Mouse (Mus musculus) neural tube, embryonic 13.5 days (tissue): ENCODE measurements around the gene Krt25. TPM values are rescaled to one million over a fixed set of nuclear protein-coding genes. Genes with fewer than 3 reads are reported as not detected.

Experiments used
- ATAC-seq: fragments of 200-750 bp; cut with Nextera tagmentation; 2 replicates; pipeline ENCODE4 v1.8.0; 2017; ENCODE audit warnings: low read depth, mild to moderate bottlenecking, moderate TSS enrichment, moderate library complexity
- H3K27ac ChIP-seq: fragments of 300-500 bp; sonication (generic); replicated peaks from 2 replicates; pipeline ENCODE4 v1.5.1; 2015; ENCODE audit warnings: moderate library complexity, mild to moderate bottlenecking, inconsistent platforms
- H3K27me3 ChIP-seq: fragments of 300-500 bp; sonication (generic); 2 replicates; pipeline ENCODE4 v1.6.1; 2015; ENCODE audit warnings: mild to moderate bottlenecking, inconsistent platforms
- H3K36me3 ChIP-seq: fragments of 300-500 bp; sonication (generic); 2 replicates; pipeline ENCODE4 v1.6.1; 2015; ENCODE audit warnings: mild to moderate bottlenecking, inconsistent platforms
- H3K4me1 ChIP-seq: fragments of 300-500 bp; sonication (generic); replicated peaks from 2 replicates; pipeline ENCODE4 v1.6.1; 2015; ENCODE audit warnings: inconsistent platforms
- H3K4me2 ChIP-seq: fragments of 300-500 bp; sonication (generic); 2 replicates; pipeline ENCODE4 v1.6.1; 2015; ENCODE audit warnings: inconsistent platforms, mild to moderate bottlenecking, moderate library complexity
- H3K4me3 ChIP-seq: fragments of 300-500 bp; sonication (generic); 2 replicates; pipeline ENCODE4 v1.5.1; 2015; ENCODE audit warnings: mild to moderate bottlenecking, inconsistent platforms
- H3K9ac ChIP-seq: fragments of 300-500 bp; sonication (generic); 2 replicates; pipeline ENCODE4 v1.6.1; 2015; ENCODE audit warnings: moderate library complexity, mild to moderate bottlenecking, inconsistent platforms
- H3K9me3 ChIP-seq: fragments of 300-500 bp; sonication (generic); 2 replicates; pipeline ENCODE4 v1.6.1; 2016; ENCODE audit warnings: inconsistent platforms
- WGBS: fragments of 180-500 bp; shearing (Covaris S2); methylation state at CpG from one replicate; pipeline ENCODE4 v1.1.7; 2015; 5-methylcytosine and 5-hydroxymethylcytosine counted together
- polyA plus RNA-seq: library from polyadenylated mRNA; unstranded; fragments of >200 nt; fragmentation: Nextera tagmentation; extraction: Ambion mirVana; gene quantifications from 2 replicates; pipeline ENCODE4 v1.2.1, GENCODE M21; 2015

Gene Krt25
- polyA plus RNA-seq, 1 experiment from 2014 or later: 0.22 TPM

GRCm38 (mm10) chr11:99316543-99316942 is 6.2 kb downstream of the Krt25 start:
- H3K4me2 ChIP-seq: no peak overlapping the region
- H3K4me3 ChIP-seq: no peak overlapping the region
- no peaks in the 10 kb centered on the region for H3K9me3 ChIP-seq
- no peaks in the 10 kb centered on the region for H3K4me1 ChIP-seq
- H3K36me3 ChIP-seq: no peaks in the 10 kb centered on the region
- WGBS: 45% methylated on average over 8 of the region's 8 CpGs
- no peak for ATAC-seq
- no peaks in the 10 kb centered on the region for H3K27me3 ChIP-seq
- H3K27ac ChIP-seq: no peak overlapping the region
- H3K9ac ChIP-seq: no peak overlapping the region

- Histone ChIP-seq H3K4me3 (no peak overlapping the region), H3K9ac (no peak overlapping the region), H3K27ac (no peak overlapping the region), H3K9me3 (no peaks in the 10 kb centered on the region), H3K4me1 (no peaks in the 10 kb centered on the region), H3K4me2 (no peak overlapping the region), H3K36me3 (no peaks in the 10 kb centered on the region), H3K27me3 (no peaks in the 10 kb centered on the region)
- WGBS: 80% methylated on average over 2 of the region's 2 CpGs
- ATAC-seq: no peak
These were observed 8.2 kb downstream of the Krt25 start for GRCm38 (mm10) chr11:99314594-99314993.

GRCm38 (mm10) chr11:99310882-99311281 is 11.9 kb downstream of the Krt25 start:
- Histone ChIP-seq H3K9me3 (no peaks in the 10 kb centered on the region), H3K27me3 (no peaks in the 10 kb centered on the region), H3K4me2 (no peak overlapping the region), H3K9ac (no peak overlapping the region), H3K4me3 (no peak overlapping the region), H3K36me3 (no peaks in the 10 kb centered on the region), H3K4me1 (no peaks in the 10 kb centered on the region), H3K27ac (no peak overlapping the region)
- WGBS: 83% methylated on average over 1 of the region's 1 CpGs
- ATAC-seq: no peak

GRCm38 (mm10) chr11:99307579-99307978 is 15.2 kb downstream of the Krt25 start:
- Histone ChIP-seq H3K4me1 (no peaks in the 10 kb centered on the region), H3K36me3 (no peaks in the 10 kb centered on the region), H3K4me2 (no peak overlapping the region), H3K9me3 (no peaks in the 10 kb centered on the region), H3K27me3 (no peaks in the 10 kb centered on the region), H3K9ac (no peak overlapping the region), H3K4me3 (no peak overlapping the region), H3K27ac (no peak overlapping the region)
- WGBS: 28% methylated on average over 2 of the region's 2 CpGs
- no peak for ATAC-seq

- H3K4me1 ChIP-seq: no peaks in the 10 kb centered on the region
- no peak overlapping the region for H3K4me3 ChIP-seq
- no peaks in the 10 kb centered on the region for H3K36me3 ChIP-seq
- no peaks in the 10 kb centered on the region for H3K27me3 ChIP-seq
- no peaks in the 10 kb centered on the region for H3K9me3 ChIP-seq
- no peak overlapping the region for H3K27ac ChIP-seq
- no peak overlapping the region for H3K4me2 ChIP-seq
- no peak overlapping the region for H3K9ac ChIP-seq
- ATAC-seq: no peak
- 63% methylated on average over 5 of the region's 5 CpGs for WGBS
These were observed 27.7 kb downstream of the Krt25 start for GRCm38 (mm10) chr11:99295039-99295438.

DNA sequence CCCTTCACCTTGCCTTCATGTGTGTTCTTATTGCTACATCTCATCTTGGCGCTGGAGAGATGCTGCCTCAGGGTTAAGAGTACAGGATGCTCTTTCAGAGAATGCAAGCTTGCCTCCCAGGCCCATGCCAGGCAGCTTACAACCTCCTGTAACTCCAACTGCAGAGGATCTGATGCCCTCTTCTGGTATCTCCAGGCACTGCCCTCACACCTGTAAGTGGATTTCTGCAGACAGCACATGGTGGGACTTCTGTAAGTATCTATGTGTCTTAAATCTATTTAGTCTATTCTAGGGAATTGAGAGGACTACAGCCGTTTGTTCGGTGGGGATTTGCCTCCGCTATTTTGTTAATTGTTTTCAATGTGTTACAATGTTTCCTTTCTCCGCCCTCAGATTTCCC is 29.9 kb downstream of the Krt25 start:
- ATAC-seq: no peak
- Histone ChIP-seq H3K4me2 (no peak overlapping the region), H3K9ac (no peak overlapping the region), H3K4me3 (no peak overlapping the region), H3K27me3 (no peaks in the 10 kb centered on the region), H3K9me3 (no peaks in the 10 kb centered on the region), H3K36me3 (no peaks in the 10 kb centered on the region), H3K27ac (no peak overlapping the region), H3K4me1 (no peaks in the 10 kb centered on the region)
- WGBS: 62% methylated on average over 5 of the region's 5 CpGs

DNA sequence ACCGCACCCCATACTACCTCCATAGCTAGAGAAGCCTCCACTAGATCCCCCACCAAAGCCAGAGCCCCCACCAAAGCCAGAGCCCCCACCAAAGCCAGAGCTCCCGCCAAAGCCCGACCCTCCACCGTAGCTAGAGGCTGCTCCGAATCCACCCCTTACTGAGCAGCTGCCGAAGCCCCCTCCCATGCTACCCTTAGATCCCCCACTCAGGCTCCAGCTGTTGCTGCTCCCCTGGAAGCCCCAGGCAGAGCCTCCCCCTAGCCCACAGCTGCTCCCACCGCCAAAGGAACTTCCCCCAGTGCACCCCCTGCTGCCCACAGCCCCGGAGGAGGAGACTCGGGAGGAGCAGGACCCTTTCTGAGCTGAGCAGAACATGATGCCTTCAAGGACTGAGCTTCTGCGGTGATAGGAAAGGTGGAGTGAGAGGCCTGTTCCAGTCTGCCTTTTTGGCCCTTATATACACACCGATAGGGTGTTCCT is 37.9 kb downstream of the Krt25 start, which contains the start of gene Krt24:
Krt24 (minus strand) TSS at position 430 of the 480 bp plus-strand sequence.
- 49% methylated on average over 11 of the region's 11 CpGs for WGBS
- H3K36me3 ChIP-seq: no peaks in the 10 kb centered on the region
- H3K9ac ChIP-seq: no peak within 1 kb of the TSS
- H3K27me3 ChIP-seq: no peaks in the 10 kb centered on the region
- no peak within 1 kb of the TSS for H3K4me3 ChIP-seq
- no peak within 1 kb of the TSS for H3K27ac ChIP-seq
- no peaks in the 10 kb centered on the region for H3K9me3 ChIP-seq
- no peak for ATAC-seq
- H3K4me1 ChIP-seq: peaks cover 11% of the 10 kb centered on the region; the same call in 1 of the 2 replicates
- H3K4me2 ChIP-seq: no peak within 1 kb of the TSS

- 58% methylated on average over 5 of the region's 5 CpGs for WGBS
- H3K9ac ChIP-seq: no peak overlapping the region
- H3K9me3 ChIP-seq: no peaks in the 10 kb centered on the region
- no peak overlapping the region for H3K4me2 ChIP-seq
- no peaks in the 10 kb centered on the region for H3K27me3 ChIP-seq
- no peak for ATAC-seq
- no peak overlapping the region for H3K4me3 ChIP-seq
- no peaks in the 10 kb centered on the region for H3K36me3 ChIP-seq
- no peak overlapping the region for H3K27ac ChIP-seq
- peaks cover 11% of the 10 kb centered on the region; the same call in 1 of the 2 replicates for H3K4me1 ChIP-seq
These were observed 38.7 kb downstream of the Krt25 start for GRCm38 (mm10) chr11:99284011-99284410.

DNA sequence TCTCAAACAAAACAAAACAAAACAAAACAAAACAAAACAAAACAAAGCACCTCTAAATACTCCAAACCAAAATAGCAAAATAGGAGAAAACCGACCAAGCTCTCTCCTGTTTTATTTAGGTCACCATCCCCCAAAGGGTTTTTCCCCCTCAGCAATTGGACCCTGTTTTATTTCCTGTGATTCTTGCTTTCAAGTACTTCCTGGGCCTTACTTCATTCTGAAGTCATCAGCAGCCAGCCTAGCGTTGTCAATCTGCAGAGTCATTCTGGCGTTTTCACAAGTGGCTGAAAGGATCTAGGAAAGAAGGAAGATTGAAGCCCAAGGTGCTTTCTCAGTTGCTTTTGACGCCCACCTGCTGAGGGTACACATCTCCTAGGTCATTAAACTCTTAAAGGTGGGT is 39.4 kb downstream of the Krt25 start:
- Histone ChIP-seq H3K4me3 (no peak overlapping the region), H3K27me3 (no peaks in the 10 kb centered on the region), H3K4me2 (no peak overlapping the region), H3K9me3 (no peaks in the 10 kb centered on the region), H3K27ac (no peak overlapping the region), H3K36me3 (no peaks in the 10 kb centered on the region), H3K4me1 (peaks cover 11% of the 10 kb centered on the region; the same call in 1 of the 2 replicates), H3K9ac (no peak overlapping the region)
- 63% methylated on average over 4 of the region's 4 CpGs for WGBS
- no peak for ATAC-seq

- Histone ChIP-seq H3K27me3 (no peaks in the 10 kb centered on the region), H3K4me3 (no peak overlapping the region), H3K27ac (no peak overlapping the region), H3K4me1 (peaks cover 11% of the 10 kb centered on the region; the same call in 1 of the 2 replicates), H3K9ac (no peak overlapping the region), H3K9me3 (no peaks in the 10 kb centered on the region), H3K4me2 (no peak overlapping the region), H3K36me3 (no peaks in the 10 kb centered on the region)
- WGBS: 85% methylated on average over 9 of the region's 9 CpGs
- ATAC-seq: no peak
These were observed 41.6 kb downstream of the Krt25 start for GRCm38 (mm10) chr11:99281116-99281515.

DNA sequence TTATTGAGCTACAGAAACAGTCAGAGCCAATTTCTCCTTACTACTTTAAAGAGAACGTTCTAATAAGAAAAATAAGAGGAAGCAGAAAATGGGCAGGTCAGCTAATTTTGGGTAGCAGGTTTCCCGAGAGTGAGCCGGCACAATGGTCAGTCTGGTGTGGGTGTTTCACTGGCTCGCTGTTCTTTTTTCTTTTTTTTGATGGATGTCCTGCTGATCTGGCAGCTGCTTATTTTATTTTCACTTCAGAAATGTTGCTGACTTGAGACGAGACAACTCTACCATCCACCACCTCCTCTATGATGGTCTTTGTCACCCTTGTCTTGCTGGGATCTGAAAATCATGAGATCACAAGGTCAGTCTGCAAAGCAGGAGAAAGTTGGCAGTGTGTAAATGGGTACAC is 42.8 kb downstream of the Krt25 start:
- Histone ChIP-seq H3K9ac (no peak overlapping the region), H3K27me3 (no peaks in the 10 kb centered on the region), H3K27ac (no peak overlapping the region), H3K9me3 (no peaks in the 10 kb centered on the region), H3K4me1 (peaks cover 11% of the 10 kb centered on the region; the same call in 1 of the 2 replicates), H3K4me2 (no peak overlapping the region), H3K36me3 (no peaks in the 10 kb centered on the region), H3K4me3 (no peak overlapping the region)
- WGBS: 69% methylated on average over 5 of the region's 5 CpGs
- ATAC-seq: no peak

DNA sequence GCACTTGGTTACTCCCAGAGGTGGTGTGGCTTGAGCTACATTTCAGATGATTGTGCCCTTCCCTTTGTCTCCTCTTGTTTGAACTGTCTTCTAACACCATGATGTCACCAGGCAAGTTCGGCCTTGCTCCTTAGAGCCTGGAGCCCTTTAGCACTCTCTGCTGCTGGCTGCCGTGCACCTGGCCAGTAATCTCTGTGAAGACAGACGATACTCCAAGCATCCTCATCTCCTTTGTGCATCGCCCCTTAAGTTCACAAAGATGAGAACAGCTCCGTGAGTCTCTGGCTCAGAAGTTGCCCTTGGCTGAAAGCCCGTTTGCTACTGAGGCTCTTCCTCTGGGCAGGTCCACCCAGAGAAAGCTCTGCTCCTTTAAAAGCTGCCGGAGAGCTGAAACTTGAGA is 46.0 kb downstream of the Krt25 start:
- H3K9ac ChIP-seq: no peak overlapping the region
- no peaks in the 10 kb centered on the region for H3K9me3 ChIP-seq
- H3K4me2 ChIP-seq: no peak overlapping the region
- H3K4me3 ChIP-seq: no peak overlapping the region
- no peaks in the 10 kb centered on the region for H3K4me1 ChIP-seq
- no peaks in the 10 kb centered on the region for H3K27me3 ChIP-seq
- WGBS: 67% methylated on average over 7 of the region's 7 CpGs
- H3K36me3 ChIP-seq: no peaks in the 10 kb centered on the region
- no peak overlapping the region for H3K27ac ChIP-seq
- no peak for ATAC-seq

- no peak overlapping the region for H3K4me2 ChIP-seq
- no peaks in the 10 kb centered on the region for H3K27me3 ChIP-seq
- no peaks in the 10 kb centered on the region for H3K36me3 ChIP-seq
- H3K27ac ChIP-seq: no peak overlapping the region
- H3K4me3 ChIP-seq: no peak overlapping the region
- no peak for ATAC-seq
- WGBS: 79% methylated on average over 6 of the region's 6 CpGs
- no peak overlapping the region for H3K9ac ChIP-seq
- H3K4me1 ChIP-seq: no peaks in the 10 kb centered on the region
- H3K9me3 ChIP-seq: no peaks in the 10 kb centered on the region
These were observed 47.1 kb downstream of the Krt25 start for GRCm38 (mm10) chr11:99275624-99276023.
